21 mouse cellular contexts compared by ENCODE assay signal in the genomic region with DNA sequence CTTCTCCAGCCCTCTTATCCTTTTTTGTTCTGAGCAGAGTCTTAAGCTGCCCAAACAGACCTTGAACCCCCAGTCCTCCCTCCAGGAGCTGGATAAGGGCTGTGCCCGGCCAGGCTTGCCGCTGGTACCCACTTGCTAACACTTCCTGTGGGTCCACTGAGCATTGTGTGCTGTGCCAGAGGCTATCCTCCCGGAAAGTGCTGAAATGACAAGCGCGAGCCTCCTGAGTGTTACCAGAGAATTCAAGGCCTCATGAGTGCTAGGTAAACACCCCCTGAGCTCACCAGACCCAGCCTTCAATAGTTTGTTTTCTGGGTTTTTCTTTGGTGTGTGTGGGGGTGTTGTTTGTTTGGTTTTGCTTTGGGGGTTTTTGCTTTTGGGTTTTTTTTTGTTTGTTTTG. TPM values are rescaled to one million over a fixed set of nuclear protein-coding genes. Genes with fewer than 3 reads are reported as not detected.
DNase-seq lines count a peak whose midpoint lies in the region; ATAC-seq and TF ChIP-seq lines count a peak whose summit lies in the region.
"Had no signal": no experiment of that assay in that cellular context is flagged by ENCODE, and none has a peak within 500 bp of the region (broad histone marks: within the 10 kb centered on the region; RNA-seq: fewer than 3 reads in every experiment).

No protein-coding gene starts in this region.

- no peak overlapping the region for H3K4me3 ChIP-seq in limb, embryonic 12.5 days (replicated peaks)
- no peak overlapping the region for H3K4me3 ChIP-seq in limb, embryonic 10.5 days
- no peak overlapping the region for H3K4me3 ChIP-seq in lung, postnatal 0 days (ENCODE audit: low read depth, low read length)
- H3K4me3 ChIP-seq: embryonic facial prominence, embryonic 13.5 days; forebrain, embryonic 12.5 days; heart, embryonic 10.5 days; hindbrain, embryonic 13.5 days had no signal

- no peak for TF ChIP-seq EP300 in lung, postnatal 0 days (IDR thresholded peaks at IDR 0.05)

- peaks cover 27% of the 10 kb centered on the region for H3K4me1 ChIP-seq in limb, embryonic 12.5 days (replicated peaks)
- H3K4me1 ChIP-seq in limb, embryonic 10.5 days = peaks cover 39% of the 10 kb centered on the region
- H3K4me1 ChIP-seq in lung, postnatal 0 days (ENCODE audit: insufficient read depth, low read depth, low read length) = peaks cover 5% of the 10 kb centered on the region

- H3K27me3 ChIP-seq in limb, embryonic 12.5 days = peaks cover 43% of the 10 kb centered on the region
- peaks cover 80% of the 10 kb centered on the region for H3K27me3 ChIP-seq in limb, embryonic 10.5 days (ENCODE audit: low read depth, poor library complexity, severe bottlenecking)
- peaks cover 4% of the 10 kb centered on the region; the same call in 1 of the 2 replicates for H3K27me3 ChIP-seq in lung, postnatal 0 days (replicated peaks; ENCODE audit: insufficient read depth, low read length)

- H3K9me3 ChIP-seq in limb, embryonic 12.5 days = no peaks in the 10 kb centered on the region
- no peaks in the 10 kb centered on the region for H3K9me3 ChIP-seq in limb, embryonic 10.5 days (replicated peaks)
- no peaks in the 10 kb centered on the region for H3K9me3 ChIP-seq in lung, postnatal 0 days (ENCODE audit: low read length)
- H3K9me3 ChIP-seq: embryonic facial prominence, embryonic 13.5 days; forebrain, embryonic 12.5 days; heart, embryonic 10.5 days; hindbrain, embryonic 13.5 days had no signal

- H3K36me3 ChIP-seq in limb, embryonic 12.5 days = no peaks in the 10 kb centered on the region
- no peaks in the 10 kb centered on the region for H3K36me3 ChIP-seq in limb, embryonic 10.5 days
- no peaks in the 10 kb centered on the region for H3K36me3 ChIP-seq in lung, postnatal 0 days (ENCODE audit: insufficient read depth, low read length)
- H3K36me3 ChIP-seq: embryonic facial prominence, embryonic 13.5 days; forebrain, embryonic 12.5 days; heart, embryonic 10.5 days; hindbrain, embryonic 13.5 days had no signal

- H3K27ac ChIP-seq in limb, embryonic 12.5 days = 0 out of 2 replicates have a peak overlapping the region, but pooled peaks have one; percentile 3
- no peak overlapping the region for H3K27ac ChIP-seq in limb, embryonic 10.5 days
- H3K27ac ChIP-seq in lung, postnatal 0 days (ENCODE audit: low read length) = no peak overlapping the region
- H3K27ac ChIP-seq: embryonic facial prominence, embryonic 13.5 days; forebrain, embryonic 12.5 days; heart, embryonic 10.5 days; hindbrain, embryonic 13.5 days had no signal

- 45% methylated on average over 5 of the region's 5 CpGs for WGBS in limb, embryonic 12.5 days
- whole genome bisulfite sequencing in limb, embryonic 10.5 days = 54% methylated on average over 5 of the region's 5 CpGs
- 24% methylated on average over 5 of the region's 5 CpGs for WGBS in lung, postnatal 0 days

- no peak overlapping the region for H3K4me2 ChIP-seq in limb, embryonic 12.5 days
- no peak overlapping the region for H3K4me2 ChIP-seq in lung, postnatal 0 days (replicated peaks; ENCODE audit: low read depth, low read length)
- H3K4me2 ChIP-seq: embryonic facial prominence, embryonic 13.5 days; forebrain, embryonic 12.5 days; hindbrain, embryonic 13.5 days had no signal

- ATAC-seq in limb, embryonic 12.5 days (ENCODE audit: insufficient number of reproducible peaks, insufficient read depth, low FRiP score, low TSS enrichment, low read depth) = no peak
- no peak for ATAC-seq in lung, postnatal 0 days
- ATAC-seq: forebrain, embryonic 16.5 days had no signal

- no peak overlapping the region for H3K9ac ChIP-seq in limb, embryonic 12.5 days (replicated peaks)
- H3K9ac ChIP-seq in lung, postnatal 0 days (replicated peaks; ENCODE audit: low read depth) = no peak overlapping the region
- H3K9ac ChIP-seq: embryonic facial prominence, embryonic 13.5 days; forebrain, embryonic 12.5 days; hindbrain, embryonic 13.5 days had no signal

- TF ChIP-seq CTCF in lung, postnatal 0 days (IDR thresholded peaks at IDR 0.05) = no peak

- DNase-seq in limb, embryonic 10.5 days (ENCODE audit: low spot score) = no peak
- DNase-seq in lung, postnatal 0 days (ENCODE audit: low spot score) = peak; percentile 34
- DNase-seq in lung, adult 18-20 months = no peak
- DNase-seq in ovary, adult 18-20 months (ENCODE audit: low spot score) = peak; percentile 8
- no peak for DNase-seq in ovary, postnatal 14 days (ENCODE audit: low spot score)
- DNase-seq: adrenal gland, adult 2 months; adrenal gland, postnatal 25 days; cerebellum, adult 18-20 months; cerebellum, adult 9-11 months; cerebellum, postnatal 36 days; gastrocnemius, postnatal 10 days; heart, adult 18-20 months; heart, postnatal 10 days; heart, postnatal 4 days had no signal

RNA-seq across cellular contexts. Expression of a gene that starts 33.9 kb away (rescaled TPM):
- polyA plus RNA-seq in limb, embryonic 12.5 days (2016; fragmentation: Nextera tagmentation; extraction: Ambion mirVana) = not detected in 2 replicates
- not detected in 2 replicates for polyA plus RNA-seq in limb, embryonic 10.5 days (2016; fragmentation: Nextera tagmentation; extraction: Ambion mirVana)
- 0.18 and 0.25 TPM in 2 replicates for polyA plus RNA-seq in lung, postnatal 0 days (2015; fragmentation: Nextera tagmentation; extraction: Ambion mirVana)
- polyA plus RNA-seq: adrenal gland, adult 2 months; embryonic facial prominence, embryonic 13.5 days; heart, embryonic 10.5 days; heart, embryonic 14.5 days; hindbrain, embryonic 13.5 days had no signal

Comparison
In these comparisons a context has a peak if more than half of its experiments do, and no peak if none do; other contexts are left out.
1. DNase-seq: peak in lung, postnatal 0 days (single experiment) and ovary, adult 18-20 months (single experiment); none in limb, embryonic 10.5 days (single experiment), lung, adult 18-20 months (0 of 2) and ovary, postnatal 14 days (single experiment).